Mouse (Mus musculus) forebrain, embryonic 15.5 days (tissue): ENCODE measurements around the gene BC034090. TPM values are rescaled to one million over a fixed set of nuclear protein-coding genes. Genes with fewer than 3 reads are reported as not detected.

Experiments used
- ATAC-seq: fragments of 200-750 bp; cut with Nextera tagmentation; replicated peaks from 2 replicates; pipeline ENCODE4 v1.8.0; 2017; ENCODE audit warnings: mild to moderate bottlenecking, moderate TSS enrichment, moderate library complexity
- H3K27ac ChIP-seq: fragments of 300-500 bp; sonication (generic); replicated peaks from 2 replicates; pipeline ENCODE4 v1.5.1; 2015; ENCODE audit warnings: mild to moderate bottlenecking, inconsistent platforms
- H3K27me3 ChIP-seq: fragments of 300-500 bp; sonication (generic); 2 replicates; pipeline ENCODE4 v1.6.1; 2015; ENCODE audit warnings: inconsistent platforms
- H3K36me3 ChIP-seq: fragments of 300-500 bp; sonication (generic); 2 replicates; pipeline ENCODE4 v1.6.1; 2015; ENCODE audit warnings: mild to moderate bottlenecking, inconsistent platforms
- H3K4me1 ChIP-seq: fragments of 300-500 bp; sonication (generic); 2 replicates; pipeline ENCODE4 v1.6.1; 2015; ENCODE audit warnings: inconsistent platforms
- H3K4me2 ChIP-seq: fragments of 300-500 bp; sonication (generic); replicated peaks from 2 replicates; pipeline ENCODE4 v1.6.1; 2015; ENCODE audit warnings: mild to moderate bottlenecking, inconsistent platforms
- H3K4me3 ChIP-seq: fragments of 300-500 bp; sonication (generic); 2 replicates; pipeline ENCODE4 v1.5.1; 2015; ENCODE audit warnings: mild to moderate bottlenecking, inconsistent platforms
- H3K9ac ChIP-seq: fragments of 300-500 bp; sonication (generic); replicated peaks from 2 replicates; pipeline ENCODE4 v1.6.1; 2015; ENCODE audit warnings: mild to moderate bottlenecking, inconsistent platforms
- H3K9me3 ChIP-seq: fragments of 300-500 bp; sonication (generic); 2 replicates; pipeline ENCODE4 v1.6.1; 2016; ENCODE audit warnings: inconsistent platforms
- WGBS: fragments of 180-500 bp; shearing (Covaris S2); methylation state at CpG from one replicate; pipeline ENCODE4 v1.1.7; 2015; ENCODE audit warnings: mixed read lengths; 5-methylcytosine and 5-hydroxymethylcytosine counted together
- polyA plus RNA-seq: library from polyadenylated mRNA; unstranded; fragments of >200 nt; fragmentation: Nextera tagmentation; extraction: Ambion mirVana; gene quantifications from 2 replicates; pipeline ENCODE4 v1.2.1, GENCODE M21; 2015

The BC034090 gene
- polyA plus RNA-seq, 1 experiment from 2014 or later: 4.9 TPM

- no peak overlapping the region for H3K4me2 ChIP-seq
- peaks cover 31% of the 10 kb centered on the region for H3K4me1 ChIP-seq
- no peaks in the 10 kb centered on the region for H3K36me3 ChIP-seq
- no peak overlapping the region for H3K27ac ChIP-seq
- no peak for ATAC-seq
- no peak overlapping the region for H3K4me3 ChIP-seq
- 72% methylated on average over 12 of the region's 12 CpGs for WGBS
- H3K9ac ChIP-seq: no peak overlapping the region
- no peaks in the 10 kb centered on the region for H3K9me3 ChIP-seq
- 0 out of 2 replicates have a peak, but pooled peaks cover 2% of the 10 kb centered on the region for H3K27me3 ChIP-seq
Measured at GRCm38 (mm10) chr1:155241701-155242487, 2.4 kb downstream of the BC034090 start.

- Histone ChIP-seq H3K27me3 (0 out of 2 replicates have a peak, but pooled peaks cover 2% of the 10 kb centered on the region), H3K9me3 (no peaks in the 10 kb centered on the region), H3K4me1 (peaks cover 47% of the 10 kb centered on the region), H3K4me2 (no peak overlapping the region), H3K9ac (no peak overlapping the region), H3K27ac (no peak overlapping the region), H3K36me3 (no peaks in the 10 kb centered on the region), H3K4me3 (no peak overlapping the region)
- no peak for ATAC-seq
- WGBS: 75% methylated on average over 6 of the region's 6 CpGs
Measured at GRCm38 (mm10) chr1:155239962-155240717, 4.1 kb downstream of the BC034090 start.

GRCm38 (mm10) chr1:155239169-155239568, 5.1 kb downstream of the BC034090 start:
- H3K4me2 ChIP-seq: no peak overlapping the region
- no peaks in the 10 kb centered on the region for H3K36me3 ChIP-seq
- no peak overlapping the region for H3K4me3 ChIP-seq
- H3K27me3 ChIP-seq: 0 out of 2 replicates have a peak, but pooled peaks cover 2% of the 10 kb centered on the region
- no peaks in the 10 kb centered on the region for H3K9me3 ChIP-seq
- WGBS: 53% methylated on average over 4 of the region's 4 CpGs
- no peak overlapping the region for H3K27ac ChIP-seq
- ATAC-seq: no peak
- no peak overlapping the region for H3K9ac ChIP-seq
- peaks cover 50% of the 10 kb centered on the region for H3K4me1 ChIP-seq

- ATAC-seq: no peak
- no peaks in the 10 kb centered on the region for H3K9me3 ChIP-seq
- H3K36me3 ChIP-seq: no peaks in the 10 kb centered on the region
- 92% methylated on average over 5 of the region's 5 CpGs for whole genome bisulfite sequencing
- no peak overlapping the region for H3K27ac ChIP-seq
- H3K4me2 ChIP-seq: no peak overlapping the region
- peaks cover 55% of the 10 kb centered on the region for H3K4me1 ChIP-seq
- H3K9ac ChIP-seq: no peak overlapping the region
- 0 out of 2 replicates have a peak, but pooled peaks cover 2% of the 10 kb centered on the region for H3K27me3 ChIP-seq
- no peak overlapping the region for H3K4me3 ChIP-seq
Measured at GRCm38 (mm10) chr1:155238126-155238525, 6.1 kb downstream of the BC034090 start.

- Histone ChIP-seq H3K27me3 (no peaks in the 10 kb centered on the region), H3K4me1 (peaks cover 62% of the 10 kb centered on the region), H3K27ac (no peak overlapping the region), H3K9me3 (no peaks in the 10 kb centered on the region), H3K36me3 (no peaks in the 10 kb centered on the region), H3K4me3 (no peak overlapping the region), H3K9ac (no peak overlapping the region), H3K4me2 (no peak overlapping the region)
- WGBS: 73% methylated on average over 11 of the region's 11 CpGs
- no peak for ATAC-seq
Measured at GRCm38 (mm10) chr1:155237390-155237789, 6.9 kb downstream of the BC034090 start.

GRCm38 (mm10) chr1:155236306-155237024, 7.8 kb downstream of the BC034090 start:
- no peak overlapping the region for H3K4me2 ChIP-seq
- no peak overlapping the region for H3K9ac ChIP-seq
- H3K4me3 ChIP-seq: no peak overlapping the region
- peaks cover 66% of the 10 kb centered on the region for H3K4me1 ChIP-seq
- H3K36me3 ChIP-seq: no peaks in the 10 kb centered on the region
- peak overlapping the region; percentile 37; the same call in 1 of the 2 replicates for H3K27ac ChIP-seq
- 37% methylated on average over 13 of the region's 13 CpGs for WGBS
- H3K27me3 ChIP-seq: no peaks in the 10 kb centered on the region
- ATAC-seq: no peak
- H3K9me3 ChIP-seq: no peaks in the 10 kb centered on the region

GRCm38 (mm10) chr1:155235641-155236040, 8.6 kb downstream of the BC034090 start:
- Histone ChIP-seq H3K27ac (peak overlapping the region; percentile 37), H3K9ac (no peak overlapping the region), H3K27me3 (no peaks in the 10 kb centered on the region), H3K4me3 (no peak overlapping the region), H3K4me2 (no peak overlapping the region), H3K36me3 (no peaks in the 10 kb centered on the region), H3K9me3 (no peaks in the 10 kb centered on the region), H3K4me1 (peaks cover 68% of the 10 kb centered on the region)
- 22% methylated on average over 2 of the region's 2 CpGs for WGBS
- no peak for ATAC-seq

- Histone ChIP-seq H3K27ac (peak overlapping the region; percentile 92), H3K36me3 (no peaks in the 10 kb centered on the region), H3K9ac (peak overlapping the region; percentile 27; the same call in 1 of the 2 replicates), H3K27me3 (no peaks in the 10 kb centered on the region), H3K9me3 (no peaks in the 10 kb centered on the region), H3K4me2 (no peak overlapping the region), H3K4me3 (no peak overlapping the region), H3K4me1 (peaks cover 72% of the 10 kb centered on the region)
- peak; percentile 69 for ATAC-seq
- 8% methylated on average over 14 of the region's 14 CpGs for WGBS
Measured at GRCm38 (mm10) chr1:155233931-155234607, 10.2 kb downstream of the BC034090 start.

- 0 out of 2 replicates have a peak overlapping the region, but pooled peaks have one; percentile 27 for H3K9ac ChIP-seq
- no peaks in the 10 kb centered on the region for H3K36me3 ChIP-seq
- peak overlapping the region; percentile 92 for H3K27ac ChIP-seq
- H3K4me3 ChIP-seq: no peak overlapping the region
- 78% methylated on average over 9 of the region's 9 CpGs for WGBS
- H3K27me3 ChIP-seq: no peaks in the 10 kb centered on the region
- peaks cover 74% of the 10 kb centered on the region for H3K4me1 ChIP-seq
- no peaks in the 10 kb centered on the region for H3K9me3 ChIP-seq
- no peak overlapping the region for H3K4me2 ChIP-seq
- ATAC-seq: no peak
Measured at GRCm38 (mm10) chr1:155233378-155233777, 10.9 kb downstream of the BC034090 start.

- no peak overlapping the region for H3K9ac ChIP-seq
- no peaks in the 10 kb centered on the region for H3K27me3 ChIP-seq
- no peaks in the 10 kb centered on the region for H3K36me3 ChIP-seq
- H3K4me2 ChIP-seq: no peak overlapping the region
- no peaks in the 10 kb centered on the region for H3K9me3 ChIP-seq
- WGBS: 65% methylated on average over 6 of the region's 6 CpGs
- H3K4me1 ChIP-seq: peaks cover 74% of the 10 kb centered on the region
- H3K4me3 ChIP-seq: no peak overlapping the region
- ATAC-seq: no peak
- peak overlapping the region; percentile 92 for H3K27ac ChIP-seq
Measured at GRCm38 (mm10) chr1:155232786-155233185, 11.5 kb downstream of the BC034090 start.

GRCm38 (mm10) chr1:155232385-155232784, 11.9 kb downstream of the BC034090 start:
- peak overlapping the region; percentile 92 for H3K27ac ChIP-seq
- peaks cover 71% of the 10 kb centered on the region for H3K4me1 ChIP-seq
- H3K27me3 ChIP-seq: no peaks in the 10 kb centered on the region
- no peak overlapping the region for H3K4me2 ChIP-seq
- no peak overlapping the region for H3K9ac ChIP-seq
- H3K4me3 ChIP-seq: no peak overlapping the region
- ATAC-seq: no peak
- H3K9me3 ChIP-seq: no peaks in the 10 kb centered on the region
- WGBS: 33% methylated on average over 12 of the region's 12 CpGs
- H3K36me3 ChIP-seq: no peaks in the 10 kb centered on the region
